Mouse (Mus musculus): ENCODE results near the gene Notch1. TPM values are rescaled to one million over a fixed set of nuclear protein-coding genes. Genes with fewer than 3 reads are reported as not detected.

Gene Notch1
- polyA plus RNA-seq, 1 experiment from 2014 or later = 66.8 TPM

DNA sequence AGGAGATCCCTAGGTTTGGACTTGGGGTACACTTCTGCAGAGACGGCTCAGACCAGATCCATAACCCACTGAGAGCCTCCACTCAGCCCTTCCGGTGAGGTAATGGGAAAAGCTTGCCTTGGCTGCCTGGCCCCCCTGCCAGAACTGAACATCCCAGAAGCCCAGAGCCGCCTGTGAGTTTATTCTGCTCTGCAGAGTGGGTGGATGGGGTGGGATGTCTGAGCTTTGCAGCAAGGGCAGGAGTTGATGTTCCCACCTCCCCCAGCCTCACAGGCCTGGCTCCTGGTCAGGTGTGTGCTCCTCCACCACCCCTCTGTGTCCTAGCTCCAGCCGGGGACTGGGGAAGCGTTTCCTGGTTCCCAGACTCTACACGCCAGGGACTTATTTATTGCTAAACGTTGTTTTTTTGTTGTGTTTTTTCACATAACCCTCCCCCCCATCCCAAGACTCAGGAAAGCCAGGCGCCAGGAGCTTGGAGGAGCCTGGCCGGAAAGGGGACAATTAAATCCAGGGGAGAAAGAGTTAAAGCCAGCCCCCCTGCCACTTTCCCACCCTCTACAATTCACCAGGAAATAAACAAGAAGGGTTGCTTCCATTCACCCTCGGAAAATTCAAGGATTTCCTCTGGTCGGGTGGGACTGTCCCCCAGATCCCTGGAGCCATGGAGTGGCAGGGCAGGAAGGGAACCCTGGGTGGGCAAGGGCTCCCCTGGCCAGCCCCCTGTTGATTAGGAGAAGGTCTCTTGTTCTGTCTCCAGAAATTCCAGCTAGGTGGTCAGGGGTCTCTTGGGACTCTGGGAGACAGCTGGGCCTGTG lies 10.2 kb upstream of the Notch1 start:
- Histone ChIP-seq H3K4me1 (replicated peaks; ENCODE audit: control insufficient read depth, insufficient read depth, low read length) (peaks cover 6% of the 10 kb centered on the region), H3K27ac (ENCODE audit: low read depth, low read length) (peak overlapping the region; percentile 9; the same call in 1 of the 2 replicates), H3K4me3 (ENCODE audit: low read depth, low read length) (no peak overlapping the region), H3K9ac (ENCODE audit: low read depth, low read length) (0 out of 2 replicates have a peak overlapping the region, but pooled peaks have one; percentile 1), H3K27me3 (ENCODE audit: control insufficient read depth, insufficient read depth, low read length) (no peaks in the 10 kb centered on the region), H3K9me3 (ENCODE audit: control insufficient read depth, low read length) (no peaks in the 10 kb centered on the region), H3K36me3 (ENCODE audit: control insufficient read depth, insufficient read depth, low read length) (no peaks in the 10 kb centered on the region), H3K4me2 (replicated peaks; ENCODE audit: low read depth, low read length) (no peak overlapping the region)
- WGBS = 53% methylated on average over 11 of the region's 11 CpGs
- no peak for DNase-seq (ENCODE audit: low spot score)
- ATAC-seq (ENCODE audit: low FRiP score) = no peak

DNA sequence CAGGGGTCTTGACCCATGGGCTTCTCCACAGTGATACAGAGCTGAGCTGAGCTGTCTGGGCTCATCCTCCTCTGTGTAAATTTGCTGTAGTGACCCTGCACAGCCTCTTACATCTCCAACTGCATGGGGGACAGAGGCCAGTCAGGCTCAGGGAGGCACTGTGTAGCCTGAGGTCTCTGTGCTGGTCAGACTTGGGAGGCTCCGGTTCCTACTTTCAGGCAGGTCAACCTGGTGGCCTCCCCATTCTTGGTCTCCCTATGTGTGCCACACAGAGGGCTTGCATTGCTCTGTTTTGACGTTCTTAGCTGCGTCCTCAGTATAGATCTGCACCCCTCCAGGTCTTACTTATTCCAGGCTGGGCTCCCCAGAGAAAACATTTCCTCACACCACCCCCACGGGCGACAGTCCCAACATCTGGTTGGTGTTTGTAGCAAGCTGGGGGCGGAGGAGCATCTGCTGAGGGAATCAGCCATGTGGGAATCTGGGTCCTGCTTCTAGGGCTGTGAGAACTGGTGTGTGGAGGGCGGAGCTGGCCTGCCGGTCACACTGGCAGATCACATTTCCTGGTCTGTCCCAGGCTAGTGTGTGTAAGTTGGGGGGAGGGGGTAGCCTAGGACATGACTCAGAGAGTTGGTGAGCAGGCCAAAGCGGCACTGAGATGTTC lies 9.0 kb upstream of the Notch1 start:
- Histone ChIP-seq H3K4me3 (ENCODE audit: low read depth, low read length) (no peak overlapping the region), H3K4me1 (replicated peaks; ENCODE audit: control insufficient read depth, insufficient read depth, low read length) (peaks cover 6% of the 10 kb centered on the region), H3K27me3 (ENCODE audit: control insufficient read depth, insufficient read depth, low read length) (no peaks in the 10 kb centered on the region), H3K4me2 (replicated peaks; ENCODE audit: low read depth, low read length) (no peak overlapping the region), H3K9ac (ENCODE audit: low read depth, low read length) (no peak overlapping the region), H3K9me3 (ENCODE audit: control insufficient read depth, low read length) (no peaks in the 10 kb centered on the region), H3K27ac (ENCODE audit: low read depth, low read length) (0 out of 2 replicates have a peak overlapping the region, but pooled peaks have one; percentile 30), H3K36me3 (ENCODE audit: control insufficient read depth, insufficient read depth, low read length) (no peaks in the 10 kb centered on the region)
- WGBS = 37% methylated on average over 9 of the region's 9 CpGs
- no peak for ATAC-seq (ENCODE audit: low FRiP score)
- peak; percentile 54 for DNase-seq (ENCODE audit: low spot score)

DNA sequence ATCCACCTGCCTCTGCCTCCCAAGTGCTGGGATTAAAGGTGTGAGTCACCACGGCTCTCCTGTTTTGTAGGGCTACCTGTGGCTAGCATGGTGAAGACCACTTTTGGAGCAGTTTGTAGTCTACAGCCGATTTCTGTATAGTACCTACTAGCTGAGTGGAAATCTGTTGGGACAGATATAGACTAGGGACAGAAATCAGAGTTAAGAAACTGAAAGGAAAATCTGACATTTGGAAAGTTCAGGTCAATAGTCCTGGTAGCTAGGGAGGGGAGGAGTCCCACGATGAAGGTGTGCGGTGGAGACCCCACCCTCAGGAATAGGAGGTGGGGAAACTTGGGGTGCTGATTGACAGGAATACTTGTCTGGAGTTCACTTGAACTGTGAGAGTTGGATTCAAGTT lies 5.9 kb upstream of the Notch1 start:
- ATAC-seq (ENCODE audit: low FRiP score) (no peak), DNase-seq (ENCODE audit: low spot score) (no peak)
- Histone ChIP-seq H3K4me2 (replicated peaks; ENCODE audit: low read depth, low read length) (no peak overlapping the region), H3K27me3 (ENCODE audit: control insufficient read depth, insufficient read depth, low read length) (no peaks in the 10 kb centered on the region), H3K9me3 (ENCODE audit: control insufficient read depth, low read length) (no peaks in the 10 kb centered on the region), H3K4me1 (replicated peaks; ENCODE audit: control insufficient read depth, insufficient read depth, low read length) (peaks cover 10% of the 10 kb centered on the region), H3K27ac (ENCODE audit: low read depth, low read length) (no peak overlapping the region), H3K36me3 (ENCODE audit: control insufficient read depth, insufficient read depth, low read length) (no peaks in the 10 kb centered on the region), H3K4me3 (ENCODE audit: low read depth, low read length) (no peak overlapping the region), H3K9ac (ENCODE audit: low read depth, low read length) (no peak overlapping the region)
- 90% methylated on average over 4 of the region's 4 CpGs for WGBS

- Histone ChIP-seq H3K4me1 (replicated peaks; ENCODE audit: control insufficient read depth, insufficient read depth, low read length) (0 out of 2 replicates have a peak, but pooled peaks cover 4% of the 10 kb centered on the region), H3K4me3 (ENCODE audit: low read depth, low read length) (no peak overlapping the region), H3K27ac (ENCODE audit: low read depth, low read length) (no peak overlapping the region), H3K4me2 (replicated peaks; ENCODE audit: low read depth, low read length) (no peak overlapping the region), H3K9me3 (ENCODE audit: control insufficient read depth, low read length) (no peaks in the 10 kb centered on the region), H3K9ac (ENCODE audit: low read depth, low read length) (no peak overlapping the region), H3K27me3 (ENCODE audit: control insufficient read depth, insufficient read depth, low read length) (no peaks in the 10 kb centered on the region), H3K36me3 (ENCODE audit: control insufficient read depth, insufficient read depth, low read length) (no peaks in the 10 kb centered on the region)
- no peak for ATAC-seq (ENCODE audit: low FRiP score)
- no peak for DNase-seq (ENCODE audit: low spot score)
- WGBS = 92% methylated on average over 6 of the region's 6 CpGs
These were observed 3.3 kb upstream of the Notch1 start for GRCm38 (mm10) chr2:26519753-26520152.

GRCm38 (mm10) chr2:26516987-26517386 lies 524 bp upstream of the Notch1 start:
- no peak for DNase-seq (ENCODE audit: low spot score)
- Histone ChIP-seq H3K4me2 (replicated peaks; ENCODE audit: low read depth, low read length) (no peak overlapping the region), H3K9me3 (ENCODE audit: control insufficient read depth, low read length) (no peaks in the 10 kb centered on the region), H3K4me3 (ENCODE audit: low read depth, low read length) (no peak overlapping the region), H3K9ac (ENCODE audit: low read depth, low read length) (no peak overlapping the region), H3K4me1 (replicated peaks; ENCODE audit: control insufficient read depth, insufficient read depth, low read length) (0 out of 2 replicates have a peak, but pooled peaks cover 4% of the 10 kb centered on the region), H3K27me3 (ENCODE audit: control insufficient read depth, insufficient read depth, low read length) (no peaks in the 10 kb centered on the region), H3K27ac (ENCODE audit: low read depth, low read length) (no peak overlapping the region), H3K36me3 (ENCODE audit: control insufficient read depth, insufficient read depth, low read length) (no peaks in the 10 kb centered on the region)
- ATAC-seq (ENCODE audit: low FRiP score) = no peak
- 68% methylated on average over 5 of the region's 5 CpGs for WGBS

DNA sequence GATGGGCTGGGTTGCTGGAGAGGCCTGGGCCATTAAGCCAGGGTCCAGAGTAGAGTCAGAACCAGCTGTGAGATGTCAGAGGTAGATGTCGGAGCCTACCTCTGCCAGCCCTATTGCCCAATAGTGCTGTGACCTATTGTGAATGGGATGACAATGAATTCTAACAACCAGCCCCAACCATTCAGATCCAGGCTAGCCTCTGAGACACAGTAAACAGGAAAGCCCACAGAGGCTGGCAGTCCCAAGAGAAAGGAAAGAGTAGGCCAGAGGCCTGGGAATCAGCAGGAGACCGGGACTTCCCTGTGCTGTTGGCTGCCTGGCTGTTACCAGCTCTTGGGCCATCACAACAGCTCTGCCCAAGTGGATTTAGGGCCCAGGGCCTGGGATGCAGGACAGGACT lies 1.1 kb downstream of the Notch1 start:
- Histone ChIP-seq H3K4me1 (replicated peaks; ENCODE audit: control insufficient read depth, insufficient read depth, low read length) (0 out of 2 replicates have a peak, but pooled peaks cover 4% of the 10 kb centered on the region), H3K36me3 (ENCODE audit: control insufficient read depth, insufficient read depth, low read length) (no peaks in the 10 kb centered on the region), H3K4me2 (replicated peaks; ENCODE audit: low read depth, low read length) (no peak overlapping the region), H3K9ac (ENCODE audit: low read depth, low read length) (no peak overlapping the region), H3K9me3 (ENCODE audit: control insufficient read depth, low read length) (no peaks in the 10 kb centered on the region), H3K4me3 (ENCODE audit: low read depth, low read length) (no peak overlapping the region), H3K27ac (ENCODE audit: low read depth, low read length) (no peak overlapping the region), H3K27me3 (ENCODE audit: control insufficient read depth, insufficient read depth, low read length) (no peaks in the 10 kb centered on the region)
- ATAC-seq (ENCODE audit: low FRiP score) = no peak
- DNase-seq (ENCODE audit: low spot score) = no peak
- WGBS = 88% methylated on average over 2 of the region's 2 CpGs

DNA sequence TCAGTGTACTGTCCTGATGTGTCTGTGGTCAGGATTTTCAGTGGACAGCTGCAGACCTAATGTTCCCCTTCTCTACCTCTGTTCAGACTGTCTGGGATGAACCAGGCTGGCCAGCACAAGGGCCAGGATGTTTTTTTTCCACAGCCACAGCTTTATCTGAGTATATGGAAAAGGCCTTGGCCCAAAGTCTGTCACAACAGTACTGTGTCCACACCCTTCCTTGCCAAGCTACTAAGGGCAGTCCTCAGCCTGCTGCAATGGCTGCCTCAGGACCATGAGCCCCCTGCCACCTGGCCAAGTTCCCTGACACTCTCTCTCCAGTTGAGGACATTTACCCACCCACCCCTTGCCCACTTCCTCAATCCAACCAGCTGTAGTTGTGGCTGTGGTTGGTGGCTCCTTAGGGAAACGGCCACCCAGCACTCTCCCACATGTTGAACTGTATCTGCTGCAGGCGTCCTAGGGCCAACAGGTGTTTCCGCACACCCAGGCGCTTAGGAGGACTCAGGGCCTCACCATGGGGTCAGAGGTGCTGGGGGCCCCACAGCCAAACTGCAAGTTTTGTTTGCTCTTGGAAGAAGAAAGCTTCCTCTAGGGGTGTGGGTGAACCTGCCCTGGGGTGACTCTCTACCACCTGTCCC lies 3.2 kb downstream of the Notch1 start:
- no peak for DNase-seq (ENCODE audit: low spot score)
- Histone ChIP-seq H3K9me3 (ENCODE audit: control insufficient read depth, low read length) (no peaks in the 10 kb centered on the region), H3K4me2 (replicated peaks; ENCODE audit: low read depth, low read length) (no peak overlapping the region), H3K4me1 (replicated peaks; ENCODE audit: control insufficient read depth, insufficient read depth, low read length) (no peaks in the 10 kb centered on the region), H3K36me3 (ENCODE audit: control insufficient read depth, insufficient read depth, low read length) (no peaks in the 10 kb centered on the region), H3K27ac (ENCODE audit: low read depth, low read length) (no peak overlapping the region), H3K9ac (ENCODE audit: low read depth, low read length) (no peak overlapping the region), H3K27me3 (ENCODE audit: control insufficient read depth, insufficient read depth, low read length) (no peaks in the 10 kb centered on the region), H3K4me3 (ENCODE audit: low read depth, low read length) (no peak overlapping the region)
- no peak for ATAC-seq (ENCODE audit: low FRiP score)
- WGBS = 71% methylated on average over 4 of the region's 4 CpGs

DNA sequence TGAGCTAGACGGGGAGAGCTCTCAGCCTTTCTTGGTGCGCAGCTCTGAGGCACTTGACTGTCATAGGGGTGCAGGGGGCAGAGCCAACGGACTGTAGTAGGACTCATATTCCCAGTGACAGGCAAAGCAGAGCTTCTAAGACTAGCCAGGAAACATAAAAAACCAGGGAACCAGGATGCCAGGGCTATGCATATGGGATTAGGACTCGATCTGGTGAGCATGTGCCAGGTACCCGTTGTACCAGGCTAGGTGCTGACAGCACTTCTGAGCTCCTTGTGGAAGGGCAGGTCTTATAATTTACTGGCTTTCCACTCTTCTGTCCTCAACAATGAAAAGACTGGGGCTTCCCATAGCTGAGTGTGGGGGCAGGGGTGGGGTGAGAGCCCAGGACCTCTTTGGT lies 7.8 kb downstream of the Notch1 start:
- H3K9ac ChIP-seq (ENCODE audit: low read depth, low read length) = no peak overlapping the region
- H3K4me3 ChIP-seq (ENCODE audit: low read depth, low read length) = no peak overlapping the region
- no peak for DNase-seq (ENCODE audit: low spot score)
- WGBS = 70% methylated on average over 5 of the region's 5 CpGs
- H3K36me3 ChIP-seq (ENCODE audit: control insufficient read depth, insufficient read depth, low read length) = no peaks in the 10 kb centered on the region
- no peak for ATAC-seq (ENCODE audit: low FRiP score)
- no peaks in the 10 kb centered on the region for H3K27me3 ChIP-seq (ENCODE audit: control insufficient read depth, insufficient read depth, low read length)
- H3K4me2 ChIP-seq (replicated peaks; ENCODE audit: low read depth, low read length) = no peak overlapping the region
- H3K9me3 ChIP-seq (ENCODE audit: control insufficient read depth, low read length) = no peaks in the 10 kb centered on the region
- H3K4me1 ChIP-seq (replicated peaks; ENCODE audit: control insufficient read depth, insufficient read depth, low read length) = peaks cover 8% of the 10 kb centered on the region; the same call in 1 of the 2 replicates
- no peak overlapping the region for H3K27ac ChIP-seq (ENCODE audit: low read depth, low read length)

Data from hindbrain, embryonic 11.5 days (tissue).